Comparison of ENCODE assay signal across 8 mouse cellular contexts in the genomic region with DNA sequence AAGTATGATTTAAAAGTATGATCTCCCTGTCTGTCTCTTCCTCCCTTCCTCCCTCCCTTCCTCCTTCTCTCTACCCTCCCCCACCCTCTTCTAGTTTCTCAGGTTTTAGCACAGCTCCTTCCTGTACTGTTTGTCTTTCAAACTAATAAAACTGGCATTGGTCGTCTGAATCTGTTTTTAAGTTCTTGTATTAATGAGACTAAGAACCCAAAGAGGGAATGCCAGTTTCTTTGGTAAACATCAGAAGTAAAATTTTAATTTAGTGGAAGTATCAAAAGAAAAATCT. TPM values are rescaled to one million over a fixed set of nuclear protein-coding genes. Genes with fewer than 3 reads are reported as not detected.
DNase-seq lines count a peak whose midpoint lies in the region; ATAC-seq and TF ChIP-seq lines count a peak whose summit lies in the region.

No protein-coding gene starts in this region.

- no peaks in the 10 kb centered on the region for H3K79me2 ChIP-seq in liver, adult 2 months (ENCODE audit: control insufficient read depth, insufficient read depth, low read length)

- no peak for TF ChIP-seq CTCF in liver, adult 2 months (IDR thresholded peaks at IDR 0.05; ENCODE audit: low read depth, low read length)
- TF ChIP-seq CTCF in intestine, postnatal 0 days (IDR thresholded peaks at IDR 0.05; ENCODE audit: low read depth), result no peak
- no peak for TF ChIP-seq CTCF in lung, adult 2 months (IDR thresholded peaks at IDR 0.05; ENCODE audit: insufficient read depth, low read length)

- no peak for TF ChIP-seq POLR2A in liver, adult 2 months (IDR thresholded peaks at IDR 0.05; ENCODE audit: extremely low read depth, insufficient read depth, low read length)
- TF ChIP-seq POLR2A in lung, adult 2 months (IDR thresholded peaks at IDR 0.05; ENCODE audit: borderline replicate concordance, extremely low read depth, low read depth, low read length), result no peak

- no peaks in the 10 kb centered on the region for H3K36me3 ChIP-seq in liver, adult 2 months (ENCODE audit: control insufficient read depth, insufficient read depth, low read length)
- H3K36me3 ChIP-seq in embryonic facial prominence, embryonic 11.5 days (replicated peaks; ENCODE audit: control insufficient read depth, insufficient read depth, low read depth, low read length), result no peaks in the 10 kb centered on the region
- H3K36me3 ChIP-seq in intestine, postnatal 0 days (ENCODE audit: control insufficient read depth, insufficient read depth), result no peaks in the 10 kb centered on the region
- H3K36me3 ChIP-seq in neural tube, embryonic 15.5 days, result no peaks in the 10 kb centered on the region

- no peaks in the 10 kb centered on the region for H3K27me3 ChIP-seq in liver, adult 2 months (ENCODE audit: control insufficient read depth, insufficient read depth, low read length)
- no peaks in the 10 kb centered on the region for H3K27me3 ChIP-seq in embryonic facial prominence, embryonic 11.5 days (ENCODE audit: control insufficient read depth, insufficient read depth, low read length)
- no peaks in the 10 kb centered on the region for H3K27me3 ChIP-seq in intestine, postnatal 0 days (replicated peaks; ENCODE audit: control insufficient read depth, insufficient read depth, low read length)
- no peaks in the 10 kb centered on the region for H3K27me3 ChIP-seq in neural tube, embryonic 15.5 days (replicated peaks)

- peak overlapping the region; percentile 72; the same call in 1 of the 2 replicates for H3K4me3 ChIP-seq in liver, adult 2 months (ENCODE audit: insufficient read depth, low read depth, low read length)
- peak overlapping the region; percentile 21 for H3K4me3 ChIP-seq in embryonic facial prominence, embryonic 11.5 days (ENCODE audit: low read depth, low read length)
- peak overlapping the region; percentile 54 for H3K4me3 ChIP-seq in intestine, postnatal 0 days (ENCODE audit: low read depth, low read length)
- peak overlapping the region; percentile 31 for H3K4me3 ChIP-seq in neural tube, embryonic 15.5 days (replicated peaks)
- no peak overlapping the region for H3K4me3 ChIP-seq in lung, adult 2 months (replicated peaks; ENCODE audit: extremely low read depth, low read depth, low read length)

- no peak overlapping the region; the same call in 1 of the 2 replicates for H3K9ac ChIP-seq in liver, adult 2 months (ENCODE audit: low read depth, low read length)
- peak overlapping the region; percentile 57 for H3K9ac ChIP-seq in embryonic facial prominence, embryonic 11.5 days (replicated peaks; ENCODE audit: low read length)
- H3K9ac ChIP-seq in intestine, postnatal 0 days (ENCODE audit: low read depth, low read length), result peak overlapping the region; percentile 38; the same call in 1 of the 2 replicates
- peak overlapping the region; percentile 21; the same call in 1 of the 2 replicates for H3K9ac ChIP-seq in neural tube, embryonic 15.5 days (replicated peaks)

- H3K4me2 ChIP-seq in embryonic facial prominence, embryonic 11.5 days (ENCODE audit: low read depth, low read length), result peak overlapping the region; percentile 41
- peak overlapping the region; percentile 85 for H3K4me2 ChIP-seq in intestine, postnatal 0 days (replicated peaks; ENCODE audit: low read depth)
- peak overlapping the region; percentile 87 for H3K4me2 ChIP-seq in neural tube, embryonic 15.5 days

- 23% methylated on average over 1 of the region's 1 CpGs for WGBS in liver, adult 2 months
- 6% methylated on average over 1 of the region's 1 CpGs for WGBS in embryonic facial prominence, embryonic 11.5 days
- WGBS in intestine, postnatal 0 days, result 3% methylated on average over 1 of the region's 1 CpGs
- WGBS in neural tube, embryonic 15.5 days, result 3% methylated on average over 1 of the region's 1 CpGs
- WGBS in lung, adult 2 months, result 0% methylated on average over 1 of the region's 1 CpGs

- H3K4me1 ChIP-seq in liver, adult 2 months (ENCODE audit: control insufficient read depth, insufficient read depth, low read length), result peaks cover 11% of the 10 kb centered on the region; the same call in 1 of the 2 replicates
- no peaks in the 10 kb centered on the region; the same call in 1 of the 2 replicates for H3K4me1 ChIP-seq in embryonic facial prominence, embryonic 11.5 days (ENCODE audit: control insufficient read depth, insufficient read depth, low read length)
- no peaks in the 10 kb centered on the region for H3K4me1 ChIP-seq in intestine, postnatal 0 days (replicated peaks; ENCODE audit: control insufficient read depth, insufficient read depth, low read length)
- H3K4me1 ChIP-seq in neural tube, embryonic 15.5 days, result peaks cover 28% of the 10 kb centered on the region
- H3K4me1 ChIP-seq in lung, adult 2 months (ENCODE audit: control insufficient read depth, insufficient read depth, low read length), result peaks cover 2% of the 10 kb centered on the region; the same call in 1 of the 2 replicates

- no peak for ATAC-seq in embryonic facial prominence, embryonic 11.5 days (replicated peaks; ENCODE audit: insufficient number of reproducible peaks, low FRiP score, low TSS enrichment, low read depth)
- ATAC-seq in intestine, postnatal 0 days, result no peak
- ATAC-seq in neural tube, embryonic 15.5 days (ENCODE audit: low FRiP score), result no peak

- no peak for DNase-seq in liver, adult 2 months (ENCODE audit: extremely low read depth, low read depth, low spot score)
- DNase-seq in liver, result no peak
- DNase-seq in embryonic facial prominence, embryonic 11.5 days (ENCODE audit: low spot score), result no peak
- no peak for DNase-seq in layer of hippocampus, postnatal 25 days (ENCODE audit: extremely low spot score in 1 of 2, low spot score in 1 of 2)
- DNase-seq in layer of hippocampus, postnatal 14 days (ENCODE audit: low spot score in 2 of 2), result no peak
- DNase-seq in lung, adult 2 months, result no peak

- no peaks in the 10 kb centered on the region for H3K9me3 ChIP-seq in embryonic facial prominence, embryonic 11.5 days (replicated peaks; ENCODE audit: control insufficient read depth, low read length)
- H3K9me3 ChIP-seq in intestine, postnatal 0 days (ENCODE audit: control insufficient read depth), result no peaks in the 10 kb centered on the region
- no peaks in the 10 kb centered on the region for H3K9me3 ChIP-seq in neural tube, embryonic 15.5 days (replicated peaks)

- H3K27ac ChIP-seq in liver, adult 2 months (replicated peaks; ENCODE audit: insufficient read depth, low read depth, low read length), result peak overlapping the region; percentile 35; the same call in 1 of the 2 replicates
- peak overlapping the region; percentile 93 for H3K27ac ChIP-seq in embryonic facial prominence, embryonic 11.5 days (replicated peaks; ENCODE audit: low read depth, low read length)
- peak overlapping the region; percentile 76 for H3K27ac ChIP-seq in intestine, postnatal 0 days (ENCODE audit: low read depth, low read length)
- H3K27ac ChIP-seq in neural tube, embryonic 15.5 days (replicated peaks), result peak overlapping the region; percentile 74

RNA-seq across cellular contexts. Expression of a gene that starts 5.5 kb away (rescaled TPM):
- total RNA-seq in liver, adult 2 months (2014; rRNA removed), result 162 and 174 TPM in 2 replicates
- polyA plus RNA-seq in liver, adult 2 months (2012; rRNA removed), result 2.1 and 2.8 TPM in 2 replicates
- polyA plus RNA-seq in embryonic facial prominence, embryonic 11.5 days (2014; fragmentation: Nextera tagmentation; extraction: Ambion mirVana), result 115 and 122 TPM in 2 replicates
- 34.7 and 35.3 TPM in 2 replicates for polyA plus RNA-seq in intestine, postnatal 0 days (2015; fragmentation: Nextera tagmentation; extraction: Ambion mirVana)
- 31.8 and 54.1 TPM in 2 replicates for polyA plus RNA-seq in neural tube, embryonic 15.5 days (2015; fragmentation: Nextera tagmentation; extraction: Ambion mirVana)
- 100 to 1,000 TPM; 129 to 153 TPM for total RNA-seq in layer of hippocampus, postnatal 25 days (2021)
- total RNA-seq in layer of hippocampus, postnatal 14 days (2021), result 100 to 1,000 TPM; 128 to 149 TPM
- 9.0 and 9.5 TPM in 2 replicates for polyA plus RNA-seq in lung, adult 2 months (2012; rRNA removed)

RNA-seq across cellular contexts. Expression of a gene that starts 11.3 kb away (rescaled TPM):
- total RNA-seq in liver, adult 2 months (2014; rRNA removed), result 3.4 and 5.9 TPM in 2 replicates
- 0.48 and 0.87 TPM in 2 replicates for polyA plus RNA-seq in liver, adult 2 months (2012; rRNA removed)
- 10.2 and 11.3 TPM in 2 replicates for polyA plus RNA-seq in embryonic facial prominence, embryonic 11.5 days (2014; fragmentation: Nextera tagmentation; extraction: Ambion mirVana)
- 1.6 and 2.3 TPM in 2 replicates for polyA plus RNA-seq in intestine, postnatal 0 days (2015; fragmentation: Nextera tagmentation; extraction: Ambion mirVana)
- 0.88 and 2.0 TPM in 2 replicates for polyA plus RNA-seq in neural tube, embryonic 15.5 days (2015; fragmentation: Nextera tagmentation; extraction: Ambion mirVana)
- total RNA-seq in layer of hippocampus, postnatal 25 days (2021), result 10 to 100 TPM; 10.0 to 14.4 TPM
- total RNA-seq in layer of hippocampus, postnatal 14 days (2021), result 10 to 100 TPM; 11.1 to 12.1 TPM
- 2.6 and 4.5 TPM in 2 replicates for polyA plus RNA-seq in lung, adult 2 months (2012; rRNA removed)

RNA-seq across cellular contexts. Expression of a gene that starts 12.7 kb away (rescaled TPM):
- total RNA-seq in liver, adult 2 months (2014; rRNA removed), result 5.4 and 11.5 TPM in 2 replicates
- 1.1 TPM in 1 of 2 replicates, not detected in the other for polyA plus RNA-seq in liver, adult 2 months (2012; rRNA removed)
- polyA plus RNA-seq in embryonic facial prominence, embryonic 11.5 days (2014; fragmentation: Nextera tagmentation; extraction: Ambion mirVana), result 2.1 and 3.8 TPM in 2 replicates
- 0.97 and 1.3 TPM in 2 replicates for polyA plus RNA-seq in intestine, postnatal 0 days (2015; fragmentation: Nextera tagmentation; extraction: Ambion mirVana)
- polyA plus RNA-seq in neural tube, embryonic 15.5 days (2015; fragmentation: Nextera tagmentation; extraction: Ambion mirVana), result 0.97 TPM in 1 of 2 replicates, not detected in the other
- 10 to 100 TPM in 1 of 2 experiments, 1 to 10 TPM in 1; 7.1 to 11.6 TPM for total RNA-seq in layer of hippocampus, postnatal 25 days (2021)
- total RNA-seq in layer of hippocampus, postnatal 14 days (2021), result 1 to 10 TPM; 1.1 to 9.9 TPM
- 1.2 and 2.0 TPM in 2 replicates for polyA plus RNA-seq in lung, adult 2 months (2012; rRNA removed)

RNA-seq across cellular contexts. Expression of a gene that starts 12.9 kb away (rescaled TPM):
- total RNA-seq in liver, adult 2 months (2014; rRNA removed), result 4.6 and 5.4 TPM in 2 replicates
- polyA plus RNA-seq in liver, adult 2 months (2012; rRNA removed), result 0.39 TPM in 1 of 2 replicates, not detected in the other
- polyA plus RNA-seq in embryonic facial prominence, embryonic 11.5 days (2014; fragmentation: Nextera tagmentation; extraction: Ambion mirVana), result 4.1 and 4.9 TPM in 2 replicates
- polyA plus RNA-seq in intestine, postnatal 0 days (2015; fragmentation: Nextera tagmentation; extraction: Ambion mirVana), result 0.64 and 1.3 TPM in 2 replicates
- polyA plus RNA-seq in neural tube, embryonic 15.5 days (2015; fragmentation: Nextera tagmentation; extraction: Ambion mirVana), result 2.7 TPM in 1 of 2 replicates, not detected in the other
- 10 to 100 TPM; 26.4 to 30.6 TPM for total RNA-seq in layer of hippocampus, postnatal 25 days (2021)
- 10 to 100 TPM; 32.6 to 42.1 TPM for total RNA-seq in layer of hippocampus, postnatal 14 days (2021)
- 2.7 and 3.4 TPM in 2 replicates for polyA plus RNA-seq in lung, adult 2 months (2012; rRNA removed)

RNA-seq across cellular contexts. Expression of a gene that starts 15.7 kb away (rescaled TPM):
- total RNA-seq in liver, adult 2 months (2014; rRNA removed), result 37.2 and 44.6 TPM in 2 replicates
- 4.0 and 4.4 TPM in 2 replicates for polyA plus RNA-seq in liver, adult 2 months (2012; rRNA removed)
- 8.4 and 8.6 TPM in 2 replicates for polyA plus RNA-seq in embryonic facial prominence, embryonic 11.5 days (2014; fragmentation: Nextera tagmentation; extraction: Ambion mirVana)
- 3.1 and 4.4 TPM in 2 replicates for polyA plus RNA-seq in intestine, postnatal 0 days (2015; fragmentation: Nextera tagmentation; extraction: Ambion mirVana)
- polyA plus RNA-seq in neural tube, embryonic 15.5 days (2015; fragmentation: Nextera tagmentation; extraction: Ambion mirVana), result 2.2 and 2.9 TPM in 2 replicates
- 10 to 100 TPM; 79.1 to 83.5 TPM for total RNA-seq in layer of hippocampus, postnatal 25 days (2021)
- total RNA-seq in layer of hippocampus, postnatal 14 days (2021), result 10 to 100 TPM; 93.3 to 96.2 TPM
- polyA plus RNA-seq in lung, adult 2 months (2012; rRNA removed), result 9.8 and 22.7 TPM in 2 replicates

Comparison
In these comparisons a context has a peak if more than half of its experiments do, and no peak if none do; other contexts are left out.
1. H3K27ac ChIP-seq: peak in every context shown above with its lines; median percentile 93 in embryonic facial prominence, embryonic 11.5 days; 76 in intestine, postnatal 0 days; 74 in neural tube, embryonic 15.5 days; 35 in liver, adult 2 months.